Mouse (Mus musculus): ENCODE measurements at regions not wholly inside any gene's neighbourhood (a gene's known extent, or its start where the extent isn't known, plus 50 kb on each side); places are given as distances from the start of the nearest gene placed in this dataset.

DNA sequence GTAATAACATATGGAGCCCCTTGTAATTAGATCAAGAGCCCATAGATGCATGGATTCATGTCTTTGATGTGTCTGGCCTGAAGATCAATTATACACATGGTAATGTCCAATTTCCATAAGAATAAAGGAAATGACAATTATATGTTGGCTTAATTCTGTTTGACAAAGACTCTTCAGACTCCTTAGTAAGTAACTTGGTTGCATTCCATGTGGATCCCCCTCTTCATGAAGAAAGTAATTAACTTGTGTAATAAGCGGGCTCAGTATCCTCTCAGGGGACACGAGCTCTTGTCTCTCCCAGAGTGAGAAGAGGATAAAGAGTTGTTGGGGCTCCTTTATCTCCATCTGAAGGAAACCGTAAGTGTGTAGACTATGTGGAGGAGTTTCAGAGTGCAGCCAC, 284.3 kb downstream of the Efnb2 start:
- H3K4me1 ChIP-seq (ENCODE audit: control insufficient read depth, insufficient read depth, insufficient read length, low read length) = no peaks in the 10 kb centered on the region
- H3K27ac ChIP-seq (replicated peaks; ENCODE audit: low read depth, low read length) = no peak overlapping the region
- H3K4me3 ChIP-seq (ENCODE audit: insufficient read depth, low read depth, low read length) = no peak overlapping the region

GRCm38 (mm10) chr8:8376379-8376778, 284.7 kb downstream of the Efnb2 start:
- H3K4me1 ChIP-seq (ENCODE audit: control insufficient read depth, insufficient read depth, insufficient read length, low read length) = no peaks in the 10 kb centered on the region
- H3K4me3 ChIP-seq (ENCODE audit: insufficient read depth, low read depth, low read length) = no peak overlapping the region
- no peak overlapping the region for H3K27ac ChIP-seq (replicated peaks; ENCODE audit: low read depth, low read length)

- H3K27ac ChIP-seq (replicated peaks; ENCODE audit: low read depth, low read length) = no peak overlapping the region
- no peak overlapping the region for H3K4me3 ChIP-seq (ENCODE audit: insufficient read depth, low read depth, low read length)
- no peaks in the 10 kb centered on the region for H3K4me1 ChIP-seq (ENCODE audit: control insufficient read depth, insufficient read depth, insufficient read length, low read length)
These were observed 293.7 kb downstream of the Efnb2 start for GRCm38 (mm10) chr8:8367282-8367871.

GRCm38 (mm10) chr8:8361941-8362537, 299.0 kb downstream of the Efnb2 start:
- no peaks in the 10 kb centered on the region for H3K4me1 ChIP-seq (ENCODE audit: control insufficient read depth, insufficient read depth, insufficient read length, low read length)
- H3K27ac ChIP-seq (replicated peaks; ENCODE audit: low read depth, low read length) = no peak overlapping the region
- no peak overlapping the region for H3K4me3 ChIP-seq (ENCODE audit: insufficient read depth, low read depth, low read length)

GRCm38 (mm10) chr8:8360586-8360985, 300.5 kb downstream of the Efnb2 start:
- Histone ChIP-seq H3K4me1 (ENCODE audit: control insufficient read depth, insufficient read depth, insufficient read length, low read length) (no peaks in the 10 kb centered on the region), H3K27ac (replicated peaks; ENCODE audit: low read depth, low read length) (no peak overlapping the region), H3K4me3 (ENCODE audit: insufficient read depth, low read depth, low read length) (no peak overlapping the region)

GRCm38 (mm10) chr8:8354977-8355376, 306.1 kb downstream of the Efnb2 start:
- Histone ChIP-seq H3K4me3 (ENCODE audit: insufficient read depth, low read depth, low read length) (no peak overlapping the region), H3K4me1 (ENCODE audit: control insufficient read depth, insufficient read depth, insufficient read length, low read length) (no peaks in the 10 kb centered on the region), H3K27ac (replicated peaks; ENCODE audit: low read depth, low read length) (no peak overlapping the region)

- Histone ChIP-seq H3K27ac (replicated peaks; ENCODE audit: low read depth, low read length) (no peak overlapping the region), H3K4me1 (ENCODE audit: control insufficient read depth, insufficient read depth, insufficient read length, low read length) (no peaks in the 10 kb centered on the region), H3K4me3 (ENCODE audit: insufficient read depth, low read depth, low read length) (no peak overlapping the region)
These were observed 316.4 kb downstream of the Efnb2 start for GRCm38 (mm10) chr8:8344661-8345060.

DNA sequence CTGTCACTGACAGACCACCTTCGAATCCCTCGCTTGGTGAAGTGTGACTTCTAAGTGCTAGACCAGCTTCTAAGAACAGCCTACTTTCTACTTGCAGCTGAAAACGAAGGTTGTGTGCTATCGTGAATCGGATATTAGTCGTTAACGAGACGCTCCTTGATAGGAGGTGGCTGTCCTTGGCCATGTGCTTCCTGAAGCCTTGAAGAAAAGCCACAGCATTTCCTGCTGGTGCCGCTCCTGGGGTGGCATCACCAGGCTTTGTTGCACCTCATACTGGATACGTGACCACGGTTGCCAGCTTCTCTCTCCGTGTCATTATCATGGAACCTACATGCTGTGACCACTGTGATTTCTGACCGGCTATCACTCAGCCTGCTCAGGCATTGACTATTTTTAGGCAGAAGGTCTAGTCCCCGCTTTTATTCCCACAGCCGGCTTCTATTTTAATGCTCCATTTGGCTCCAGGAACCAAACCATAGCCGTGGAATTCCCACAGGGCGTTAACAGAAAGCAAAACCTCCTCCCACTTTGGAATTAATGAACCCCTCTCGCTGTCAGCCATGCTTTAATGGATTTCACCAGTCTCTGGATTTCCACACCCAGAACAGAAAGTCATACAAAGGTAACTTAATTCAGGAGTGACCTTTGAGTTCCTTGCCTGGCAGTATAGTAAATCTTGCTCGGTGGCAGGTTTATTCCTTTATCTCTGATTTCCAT, 325.6 kb downstream of the Efnb2 start:
- Histone ChIP-seq H3K4me3 (ENCODE audit: insufficient read depth, low read depth, low read length) (0 out of 2 replicates have a peak overlapping the region, but pooled peaks have one; percentile 8), H3K27ac (replicated peaks; ENCODE audit: low read depth, low read length) (no peak overlapping the region), H3K4me1 (ENCODE audit: control insufficient read depth, insufficient read depth, insufficient read length, low read length) (peaks cover 5% of the 10 kb centered on the region; the same call in 1 of the 2 replicates)

- Histone ChIP-seq H3K4me3 (ENCODE audit: insufficient read depth, low read depth, low read length) (peak overlapping the region; percentile 26), H3K4me1 (ENCODE audit: control insufficient read depth, insufficient read depth, insufficient read length, low read length) (peaks cover 5% of the 10 kb centered on the region; the same call in 1 of the 2 replicates), H3K27ac (replicated peaks; ENCODE audit: low read depth, low read length) (peak overlapping the region; percentile 18; the same call in 1 of the 2 replicates)
These were observed 326.5 kb downstream of the Efnb2 start for GRCm38 (mm10) chr8:8334515-8334914.

DNA sequence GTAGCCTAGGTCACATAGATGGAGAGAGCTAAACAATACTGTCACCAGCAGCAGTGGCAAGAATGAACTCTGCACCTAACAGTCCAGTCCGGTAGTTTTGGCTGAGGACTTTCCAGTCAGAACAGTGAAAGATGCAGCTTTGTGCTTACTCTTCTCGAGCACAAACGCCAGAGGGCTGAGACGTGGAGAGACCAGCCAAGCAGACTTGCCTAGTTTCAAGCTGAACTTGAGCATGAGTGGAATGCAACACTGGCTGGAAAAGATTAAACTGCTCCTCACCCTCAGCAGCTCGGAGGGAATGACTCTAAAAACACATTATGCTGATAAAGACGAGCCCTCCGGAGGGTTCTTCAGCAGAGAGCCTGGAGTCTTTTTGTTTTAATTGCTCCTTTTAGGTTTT, 329.8 kb downstream of the Efnb2 start:
- H3K4me1 ChIP-seq (ENCODE audit: control insufficient read depth, insufficient read depth, insufficient read length, low read length) = peaks cover 5% of the 10 kb centered on the region; the same call in 1 of the 2 replicates
- H3K27ac ChIP-seq (replicated peaks; ENCODE audit: low read depth, low read length) = no peak overlapping the region
- no peak overlapping the region for H3K4me3 ChIP-seq (ENCODE audit: insufficient read depth, low read depth, low read length)

DNA sequence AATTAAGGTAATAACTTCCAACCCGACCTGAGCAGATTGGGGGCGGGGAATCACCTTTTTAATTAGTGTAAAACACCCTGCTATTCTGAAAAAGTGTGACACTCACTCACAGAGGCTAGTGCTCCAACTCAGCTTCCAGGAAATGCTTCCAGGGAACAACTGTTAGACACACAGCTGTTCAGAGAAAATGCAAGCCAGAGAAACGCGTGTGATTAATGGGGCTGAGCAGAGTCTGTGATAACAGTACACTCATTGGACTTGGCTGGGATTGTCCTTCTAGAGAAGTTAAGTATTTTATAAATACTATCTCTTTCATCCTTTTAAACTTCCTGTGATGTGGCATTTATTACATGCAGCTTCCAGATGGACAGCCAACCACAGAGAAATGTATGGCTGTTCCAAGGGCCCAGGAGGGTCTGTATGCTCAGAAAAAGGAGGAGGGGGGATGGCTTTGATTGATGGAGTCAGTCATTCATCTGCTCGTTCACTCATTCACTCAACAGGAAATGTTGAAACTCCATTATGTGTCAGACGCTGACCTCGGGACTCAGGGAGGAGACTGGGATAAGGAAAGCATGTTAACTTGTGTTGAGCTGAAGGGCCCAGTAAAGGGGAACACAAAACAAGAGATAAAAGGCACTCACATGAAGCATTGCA, 332.9 kb downstream of the Efnb2 start:
- H3K4me1 ChIP-seq (ENCODE audit: control insufficient read depth, insufficient read depth, insufficient read length, low read length) = no peaks in the 10 kb centered on the region
- H3K27ac ChIP-seq (replicated peaks; ENCODE audit: low read depth, low read length) = no peak overlapping the region
- H3K4me3 ChIP-seq (ENCODE audit: insufficient read depth, low read depth, low read length) = no peak overlapping the region

GRCm38 (mm10) chr8:8326066-8326834, 334.8 kb downstream of the Efnb2 start:
- H3K4me1 ChIP-seq (ENCODE audit: control insufficient read depth, insufficient read depth, insufficient read length, low read length) = no peaks in the 10 kb centered on the region
- H3K4me3 ChIP-seq (ENCODE audit: insufficient read depth, low read depth, low read length) = no peak overlapping the region
- H3K27ac ChIP-seq (replicated peaks; ENCODE audit: low read depth, low read length) = no peak overlapping the region

GRCm38 (mm10) chr8:8325420-8325819, 335.6 kb downstream of the Efnb2 start:
- Histone ChIP-seq H3K27ac (replicated peaks; ENCODE audit: low read depth, low read length) (no peak overlapping the region), H3K4me1 (ENCODE audit: control insufficient read depth, insufficient read depth, insufficient read length, low read length) (no peaks in the 10 kb centered on the region), H3K4me3 (ENCODE audit: insufficient read depth, low read depth, low read length) (no peak overlapping the region)

GRCm38 (mm10) chr8:8324520-8324919, 336.5 kb downstream of the Efnb2 start:
- H3K27ac ChIP-seq (replicated peaks; ENCODE audit: low read depth, low read length) = no peak overlapping the region
- H3K4me1 ChIP-seq (ENCODE audit: control insufficient read depth, insufficient read depth, insufficient read length, low read length) = no peaks in the 10 kb centered on the region
- H3K4me3 ChIP-seq (ENCODE audit: insufficient read depth, low read depth, low read length) = no peak overlapping the region

DNA sequence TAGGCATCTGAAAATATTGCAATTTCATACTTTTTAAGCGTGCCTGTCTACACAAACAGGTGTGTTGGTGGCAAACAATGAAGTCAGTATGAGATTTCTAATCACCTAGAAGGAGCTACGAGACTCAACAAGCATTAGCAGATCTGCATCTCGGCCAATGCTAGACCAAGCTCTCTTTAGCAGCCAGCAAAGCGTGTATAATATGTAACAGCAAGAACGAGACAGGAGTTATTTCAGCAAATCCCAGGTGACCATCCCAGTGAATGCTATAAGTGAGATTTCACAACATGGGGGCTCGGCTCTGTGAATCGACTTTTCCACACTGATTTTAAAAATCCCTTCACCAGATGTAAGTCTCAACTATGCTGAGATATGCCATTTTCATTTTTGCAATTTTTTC, 352.8 kb downstream of the Efnb2 start:
- peaks cover 2% of the 10 kb centered on the region; the same call in 1 of the 2 replicates for H3K4me1 ChIP-seq (ENCODE audit: control insufficient read depth, insufficient read depth, insufficient read length, low read length)
- H3K4me3 ChIP-seq (ENCODE audit: insufficient read depth, low read depth, low read length) = no peak overlapping the region
- H3K27ac ChIP-seq (replicated peaks; ENCODE audit: low read depth, low read length) = no peak overlapping the region
